16 mouse cellular contexts compared by ENCODE assay signal in genomic region chr13:55829018-55829655, GRCm38 (mm10). TPM values are rescaled to one million over a fixed set of nuclear protein-coding genes. Genes with fewer than 3 reads are reported as not detected.
DNase-seq lines count a peak whose midpoint lies in the region; ATAC-seq and TF ChIP-seq lines count a peak whose summit lies in the region.
"Had no signal": no experiment of that assay in that cellular context is flagged by ENCODE, and none has a peak within 500 bp of the region (broad histone marks: within the 10 kb centered on the region; RNA-seq: fewer than 3 reads in every experiment).

No protein-coding gene starts in this region.

- 3% methylated on average over 12 of the region's 12 CpGs for WGBS in embryonic facial prominence, embryonic 12.5 days
- WGBS in limb, embryonic 13.5 days, result 5% methylated on average over 12 of the region's 12 CpGs
- WGBS in lung, adult 2 months, result 21% methylated on average over 12 of the region's 12 CpGs

- peaks cover 64% of the 10 kb centered on the region for H3K27me3 ChIP-seq in embryonic facial prominence, embryonic 12.5 days
- H3K27me3 ChIP-seq in limb, embryonic 13.5 days, result peaks cover 85% of the 10 kb centered on the region

- peak overlapping the region; percentile 57; the same call in 1 of the 2 replicates for H3K9ac ChIP-seq in embryonic facial prominence, embryonic 12.5 days
- H3K9ac ChIP-seq in limb, embryonic 13.5 days, result peak overlapping the region; percentile 94
- H3K9ac ChIP-seq: hindbrain, embryonic 14.5 days; liver, embryonic 15.5 days had no signal

- H3K9me3 ChIP-seq in embryonic facial prominence, embryonic 12.5 days, result no peaks in the 10 kb centered on the region
- H3K9me3 ChIP-seq in limb, embryonic 13.5 days, result no peaks in the 10 kb centered on the region
- H3K9me3 ChIP-seq: liver, embryonic 15.5 days had no signal

- no peak for ATAC-seq in embryonic facial prominence, embryonic 12.5 days (ENCODE audit: insufficient number of reproducible peaks, insufficient read depth, low FRiP score, low TSS enrichment)
- ATAC-seq in limb, embryonic 13.5 days (ENCODE audit: low FRiP score, low read depth), result no peak

- DNase-seq in kidney, adult 18-20 months, result peak; percentile 25
- no peak for DNase-seq in kidney, adult 8-10 months
- DNase-seq in brain, embryonic 14.5 days (ENCODE audit: low read depth), result peak; percentile 46
- DNase-seq in adrenal gland, postnatal 4 days (ENCODE audit: low spot score in 2 of 2), result no peak
- no peak for DNase-seq in lung, adult 2 months
- no peak for DNase-seq in B cell, adult 2 months
- DNase-seq: adrenal gland, postnatal 14 days; cerebellum, adult 11-12 months; heart, adult 18-20 months had no signal

- peaks cover 16% of the 10 kb centered on the region for H3K4me1 ChIP-seq in embryonic facial prominence, embryonic 12.5 days
- H3K4me1 ChIP-seq in limb, embryonic 13.5 days, result peaks cover 52% of the 10 kb centered on the region
- peaks cover 7% of the 10 kb centered on the region; the same call in 1 of the 2 replicates for H3K4me1 ChIP-seq in lung, adult 2 months (ENCODE audit: control insufficient read depth, insufficient read depth, low read length)

- peak overlapping the region; percentile 36 for H3K4me2 ChIP-seq in embryonic facial prominence, embryonic 12.5 days (replicated peaks)
- H3K4me2 ChIP-seq in limb, embryonic 13.5 days (replicated peaks), result peak overlapping the region; percentile 71
- H3K4me2 ChIP-seq: hindbrain, embryonic 14.5 days; liver, embryonic 15.5 days had no signal

- peak overlapping the region; percentile 54 for H3K4me3 ChIP-seq in embryonic facial prominence, embryonic 12.5 days
- peak overlapping the region; percentile 67 for H3K4me3 ChIP-seq in limb, embryonic 13.5 days
- no peak overlapping the region for H3K4me3 ChIP-seq in lung, adult 2 months (replicated peaks; ENCODE audit: extremely low read depth, low read depth, low read length)
- H3K4me3 ChIP-seq: liver, embryonic 15.5 days had no signal

- no peak for TF ChIP-seq CTCF in brain, embryonic 14.5 days (IDR thresholded peaks at IDR 0.05; ENCODE audit: borderline replicate concordance, extremely low read depth, insufficient read depth, insufficient read length)
- TF ChIP-seq CTCF in lung, adult 2 months (IDR thresholded peaks at IDR 0.05; ENCODE audit: insufficient read depth, low read length), result no peak

- H3K36me3 ChIP-seq in embryonic facial prominence, embryonic 12.5 days, result no peaks in the 10 kb centered on the region
- peaks cover 15% of the 10 kb centered on the region for H3K36me3 ChIP-seq in limb, embryonic 13.5 days
- H3K36me3 ChIP-seq: liver, embryonic 15.5 days had no signal

- no peak for TF ChIP-seq POLR2A in brain, embryonic 14.5 days (IDR thresholded peaks at IDR 0.05; ENCODE audit: borderline replicate concordance, extremely low read depth, insufficient read depth, insufficient read length, poor library complexity, severe bottlenecking)
- TF ChIP-seq POLR2A in lung, adult 2 months (IDR thresholded peaks at IDR 0.05; ENCODE audit: borderline replicate concordance, extremely low read depth, low read depth, low read length), result no peak

- H3K27ac ChIP-seq in embryonic facial prominence, embryonic 12.5 days, result peak overlapping the region; percentile 75
- peak overlapping the region; percentile 86 for H3K27ac ChIP-seq in limb, embryonic 13.5 days
- H3K27ac ChIP-seq: hindbrain, embryonic 14.5 days; liver, embryonic 15.5 days had no signal

RNA-seq across cellular contexts. Expression of gene Pitx1, which starts 6.9 kb away (rescaled TPM):
- 1.3 and 1.4 TPM in 2 replicates for polyA plus RNA-seq in brain, embryonic 14.5 days (2012; rRNA removed)
- 99.0 and 157 TPM in 2 replicates for polyA plus RNA-seq in embryonic facial prominence, embryonic 12.5 days (2016; fragmentation: Nextera tagmentation; extraction: Ambion mirVana)
- polyA plus RNA-seq in limb, embryonic 13.5 days (2015; fragmentation: Nextera tagmentation; extraction: Ambion mirVana), result 88.9 and 109 TPM in 2 replicates
- under 1 TPM in 1 of 2 experiments, not detected in 1; 0.11 TPM for total RNA-seq in adrenal gland, postnatal 4 days (2021)
- polyA plus RNA-seq in lung, adult 2 months (2012; rRNA removed), result 0.14 and 26.6 TPM in 2 replicates
- total RNA-seq: adrenal gland, postnatal 14 days; CH12.LX; heart, adult 18-20 months; megakaryocyte, adult 5-6 weeks had no signal
- polyA plus RNA-seq: frontal cortex, adult 2 months; hindbrain, embryonic 14.5 days had no signal

RNA-seq across cellular contexts. Expression of gene Catsper3, which starts 44.8 kb away (rescaled TPM):
- 0.05 and 0.06 TPM in 2 replicates for polyA plus RNA-seq in brain, embryonic 14.5 days (2012; rRNA removed)
- not detected in 2 replicates for polyA plus RNA-seq in embryonic facial prominence, embryonic 12.5 days (2016; fragmentation: Nextera tagmentation; extraction: Ambion mirVana)
- polyA plus RNA-seq in limb, embryonic 13.5 days (2015; fragmentation: Nextera tagmentation; extraction: Ambion mirVana), result 0.14 TPM in 1 of 2 replicates, not detected in the other
- under 1 TPM in 1 of 2 experiments, not detected in 1; 0.31 TPM for total RNA-seq in adrenal gland, postnatal 4 days (2021)
- 0.19 TPM in 1 of 2 replicates, not detected in the other for polyA plus RNA-seq in lung, adult 2 months (2012; rRNA removed)
- total RNA-seq: adrenal gland, postnatal 14 days; CH12.LX; megakaryocyte, adult 5-6 weeks had no signal
- polyA plus RNA-seq: hindbrain, embryonic 14.5 days; liver, embryonic 15.5 days had no signal

Comparison
In these comparisons a context has a peak if more than half of its experiments do, and no peak if none do; other contexts are left out.
1. DNase-seq: peak in kidney, adult 18-20 months (single experiment) and brain, embryonic 14.5 days (single experiment); none in kidney, adult 8-10 months (0 of 2), adrenal gland, postnatal 4 days (0 of 2), lung, adult 2 months (single experiment) and B cell, adult 2 months (0 of 2).